Mouse (Mus musculus) limb, embryonic 14.5 days (tissue): ENCODE results near the gene Rwdd1. TPM values are rescaled to one million over a fixed set of nuclear protein-coding genes. Genes with fewer than 3 reads are reported as not detected.
"Not testable (repeated sequence)": the region's sequence is repeated elsewhere in the genome, so short reads cannot be mapped to it uniquely, and the experiment has no call there.

ENCODE experiments used
- ATAC-seq: fragments of 200-750 bp; cut with Nextera tagmentation; 2 replicates; pipeline ENCODE4 v1.8.0; 2017; ENCODE audit warnings: low read depth, moderate number of reproducible peaks, moderate TSS enrichment; ENCODE audit not compliant: low FRiP score
- DNase-seq: peaks from one replicate; pipeline ENCODE4 v3.0.0-alpha.2; 2015; ENCODE audit warnings: low spot score
- H3K27ac ChIP-seq: fragments of 300-500 bp; sonication (generic); replicated peaks from 2 replicates; pipeline ENCODE4 v1.5.1; 2014; ENCODE audit warnings: low read depth, mild to moderate bottlenecking, low read length, moderate library complexity, mixed read lengths
- H3K27me3 ChIP-seq: fragments of 300-500 bp; sonication (generic); 2 replicates; pipeline ENCODE4 v1.6.1; 2014; ENCODE audit warnings: low read length, mixed read lengths; ENCODE audit not compliant: control insufficient read depth, insufficient read depth
- H3K36me3 ChIP-seq: fragments of 300-500 bp; sonication (generic); 2 replicates; pipeline ENCODE4 v1.6.1; 2014; ENCODE audit warnings: mild to moderate bottlenecking, low read length, moderate library complexity, mixed read lengths; ENCODE audit not compliant: control insufficient read depth, insufficient read depth
- H3K4me1 ChIP-seq: fragments of 300-500 bp; sonication (generic); 2 replicates; pipeline ENCODE4 v1.6.1; 2014; ENCODE audit warnings: antibody characterized with exemption, low read length, mixed read lengths; ENCODE audit not compliant: control insufficient read depth, insufficient read depth
- H3K4me2 ChIP-seq: fragments of 300-500 bp; sonication (generic); replicated peaks from 2 replicates; pipeline ENCODE4 v1.6.1; 2014; ENCODE audit warnings: low read depth, mild to moderate bottlenecking, low read length, moderate library complexity; ENCODE audit not compliant: severe bottlenecking
- H3K4me3 ChIP-seq: fragments of 300-500 bp; sonication (generic); replicated peaks from 2 replicates; pipeline ENCODE4 v1.5.1; 2014; ENCODE audit warnings: low read length
- H3K9ac ChIP-seq: fragments of 300-500 bp; sonication (generic); 2 replicates; pipeline ENCODE4 v1.6.1; 2014; ENCODE audit warnings: mild to moderate bottlenecking, low read depth, low read length, moderate library complexity; ENCODE audit not compliant: severe bottlenecking
- H3K9me3 ChIP-seq: fragments of 300-500 bp; sonication (generic); 2 replicates; pipeline ENCODE4 v1.6.1; 2016; ENCODE audit warnings: low read length; ENCODE audit not compliant: control insufficient read depth
- POLR2A ChIP-seq: fragments of 200-500 bp; IDR thresholded peaks from 2 replicates; pipeline ENCODE4 v1.8.0; 2012; ENCODE audit warnings: inconsistent platforms, mild to moderate bottlenecking, moderate library complexity, borderline replicate concordance; ENCODE audit not compliant: insufficient read depth, insufficient read length; ENCODE audit errors: extremely low read depth
- WGBS: fragments of 180-500 bp; shearing (Covaris S2); extraction: QIAGEN DNeasy Blood & Tissue Kit; methylation state at CpG from one replicate; pipeline ENCODE4 v1.1.7; 2014; 5-methylcytosine and 5-hydroxymethylcytosine counted together
- polyA plus RNA-seq, 2 experiments: library from polyadenylated mRNA; depleted of rRNA in 1 of 2; stranded (reverse) in 1 of 2; unstranded in 1 of 2; fragments of >200 nt; fragmentation: Nextera tagmentation in 1 of 2; extraction: Ambion mirVana in 1 of 2; gene quantifications; 2 replicates each; pipeline versions ENCODE4 v1.2.1 to v1.2.3; 2012 to 2014

The Rwdd1 gene
- polyA plus RNA-seq, 2 experiments, result 86.2 to 146 TPM

GRCm38 (mm10) chr10:34012581-34012980, 6.8 kb downstream of the Rwdd1 start:
- no peaks in the 10 kb centered on the region for H3K9me3 ChIP-seq
- H3K9ac ChIP-seq, result no peak overlapping the region
- no peak overlapping the region for H3K27ac ChIP-seq
- H3K4me1 ChIP-seq, result 0 out of 2 replicates have a peak, but pooled peaks cover 2% of the 10 kb centered on the region
- H3K4me3 ChIP-seq, result no peak overlapping the region
- no peak overlapping the region for H3K4me2 ChIP-seq
- no peak for ATAC-seq
- H3K27me3 ChIP-seq, result no peaks in the 10 kb centered on the region
- no peak for DNase-seq
- 94% methylated on average over 4 of the region's 4 CpGs for WGBS
- TF ChIP-seq POLR2A, result no peak
- peaks cover 16% of the 10 kb centered on the region for H3K36me3 ChIP-seq

GRCm38 (mm10) chr10:33998397-33998796, 21.0 kb downstream of the Rwdd1 start:
- TF ChIP-seq POLR2A, result no peak
- H3K36me3 ChIP-seq, result peaks cover 69% of the 10 kb centered on the region
- ATAC-seq, result no peak

GRCm38 (mm10) chr10:33996686-33997085, 22.7 kb downstream of the Rwdd1 start:
- H3K36me3 ChIP-seq, result peaks cover 71% of the 10 kb centered on the region
- 92% methylated on average over 6 of the region's 8 CpGs for WGBS
- H3K4me3 ChIP-seq, result not testable (repeated sequence)

More at GRCm38 (mm10) chr10:33998397-33998796, 21.0 kb downstream of the Rwdd1 start:
- no peak overlapping the region for H3K9ac ChIP-seq
- H3K4me1 ChIP-seq, result no peaks in the 10 kb centered on the region
- H3K9me3 ChIP-seq, result no peaks in the 10 kb centered on the region
- no peak for DNase-seq
- no peaks in the 10 kb centered on the region for H3K27me3 ChIP-seq
- H3K4me2 ChIP-seq, result no peak overlapping the region
- H3K27ac ChIP-seq, result no peak overlapping the region
- no peak overlapping the region for H3K4me3 ChIP-seq

GRCm38 (mm10) chr10:33986771-33987170, 32.7 kb downstream of the Rwdd1 start:
- H3K9me3 ChIP-seq, result no peaks in the 10 kb centered on the region
- peaks cover 14% of the 10 kb centered on the region for H3K36me3 ChIP-seq
- ATAC-seq, result no peak; the same call in 1 of the 2 replicates
- WGBS, result 25% methylated on average over 4 of the region's 4 CpGs
- no peaks in the 10 kb centered on the region for H3K4me1 ChIP-seq
- no peaks in the 10 kb centered on the region for H3K27me3 ChIP-seq
- TF ChIP-seq POLR2A, result no peak
- H3K9ac ChIP-seq, result no peak overlapping the region
- no peak overlapping the region for H3K4me2 ChIP-seq
- no peak overlapping the region for H3K4me3 ChIP-seq
- peak; percentile 84 for DNase-seq
- H3K27ac ChIP-seq, result no peak overlapping the region

More at GRCm38 (mm10) chr10:33996686-33997085, 22.7 kb downstream of the Rwdd1 start:
- H3K9ac ChIP-seq, H3K9me3 ChIP-seq, H3K4me2 ChIP-seq, H3K27ac ChIP-seq, H3K27me3 ChIP-seq, ATAC-seq, H3K4me1 ChIP-seq, DNase-seq: not testable (repeated sequence)

- H3K9me3 ChIP-seq, result 0 out of 2 replicates have a peak, but pooled peaks cover 4% of the 10 kb centered on the region
- no peaks in the 10 kb centered on the region for H3K27me3 ChIP-seq
- no peak overlapping the region for H3K4me2 ChIP-seq
- H3K4me1 ChIP-seq, result no peaks in the 10 kb centered on the region
- H3K9ac ChIP-seq, result no peak overlapping the region
- WGBS, result 87% methylated on average over 7 of the region's 7 CpGs
- no peak overlapping the region for H3K4me3 ChIP-seq
- DNase-seq (no peak), ATAC-seq (no peak)
- H3K36me3 ChIP-seq, result no peaks in the 10 kb centered on the region
- no peak for TF ChIP-seq POLR2A
- H3K27ac ChIP-seq, result no peak overlapping the region
These were observed 44.5 kb downstream of the Rwdd1 start for GRCm38 (mm10) chr10:33974781-33975494.
